Mouse (Mus musculus): ENCODE results near the gene Sp6.

Sp6 gene

GRCm38 (mm10) chr11:97024977-97025376, 11.8 kb downstream of the Sp6 start:
- no peak for DNase-seq

GRCm38 (mm10) chr11:97025721-97026344, 12.6 kb downstream of the Sp6 start:
- DNase-seq, result peak; percentile 80 to 82

GRCm38 (mm10) chr11:97029686-97030417, 16.7 kb downstream of the Sp6 start, which contains the start of gene Scrn2:
Scrn2 (plus strand) TSS chr11:97029938.
- DNase-seq, result peak; percentile 46 to 63

- DNase-seq, result no peak
Measured at GRCm38 (mm10) chr11:97030426-97030825, 17.2 kb downstream of the Sp6 start.

GRCm38 (mm10) chr11:97031977-97032376, 18.8 kb downstream of the Sp6 start:
- no peak for DNase-seq

- no peak for DNase-seq
Measured at GRCm38 (mm10) chr11:97032499-97032898, 19.3 kb downstream of the Sp6 start.

GRCm38 (mm10) chr11:97033781-97034180, 20.6 kb downstream of the Sp6 start:
- DNase-seq, result no peak

- no peak for DNase-seq
Measured at GRCm38 (mm10) chr11:97036141-97036540, 22.9 kb downstream of the Sp6 start.

GRCm38 (mm10) chr11:97038881-97039280, 25.7 kb downstream of the Sp6 start:
- no peak for DNase-seq

- DNase-seq, result no peak
Measured at GRCm38 (mm10) chr11:97040301-97041021, 27.3 kb downstream of the Sp6 start.

GRCm38 (mm10) chr11:97041022-97041899, 28.1 kb downstream of the Sp6 start, which contains the start of the genes Lrrc46 and Mrpl10:
Lrrc46 (minus strand) TSS chr11:97041407.
Mrpl10 (plus strand) TSS chr11:97041560.
- DNase-seq, result peak; percentile 69 to 81

- no peak for DNase-seq
Measured at GRCm38 (mm10) chr11:97044902-97045301, 31.7 kb downstream of the Sp6 start.

GRCm38 (mm10) chr11:97045861-97046260, 32.7 kb downstream of the Sp6 start:
- DNase-seq, result no peak

GRCm38 (mm10) chr11:97048090-97048650, 35.0 kb downstream of the Sp6 start:
- DNase-seq, result no peak

GRCm38 (mm10) chr11:97049492-97050085, 36.4 kb downstream of the Sp6 start:
- DNase-seq, result no peak

GRCm38 (mm10) chr11:97050216-97050943, 37.2 kb downstream of the Sp6 start, which contains the start of gene Osbpl7:
Osbpl7 (plus strand) TSS chr11:97050628.
- peak; percentile 78 to 79 for DNase-seq

GRCm38 (mm10) chr11:97050944-97051586, 37.9 kb downstream of the Sp6 start:
- no peak for DNase-seq

- no peak for DNase-seq
Measured at GRCm38 (mm10) chr11:97052219-97052646, 39.0 kb downstream of the Sp6 start.

- DNase-seq, result no peak
Measured at GRCm38 (mm10) chr11:97063274-97063920, 50.2 kb downstream of the Sp6 start.

GRCm38 (mm10) chr11:97063921-97064295, 50.7 kb downstream of the Sp6 start:
- no peak for DNase-seq
